Mouse (Mus musculus) cerebellum, adult (tissue): ENCODE results near the gene 1110051M20Rik.

Experiments
- ATAC-seq: cut with Nextera tagmentation; 2 replicates; pipeline ENCODE4 v1.9.2; 2017; ENCODE audit warnings: mild to moderate bottlenecking, moderate library complexity, mixed read lengths; ENCODE audit not compliant: insufficient number of reproducible peaks, low FRiP score, low TSS enrichment

1110051M20Rik gene

GRCm38 (mm10) chr2:91269687-91270133, 174.8 kb downstream of the 1110051M20Rik start:
- ATAC-seq = 0 out of 2 replicates have a peak, but pooled peaks have one; percentile 42

GRCm38 (mm10) chr2:91268706-91269105, 175.8 kb downstream of the 1110051M20Rik start:
- ATAC-seq = no peak

GRCm38 (mm10) chr2:91268042-91268441, 176.5 kb downstream of the 1110051M20Rik start:
- ATAC-seq = no peak

GRCm38 (mm10) chr2:91264711-91265681, 179.5 kb downstream of the 1110051M20Rik start, which contains the start of gene Arfgap2:
Gene Arfgap2 (plus strand): TSS chr2:91264974.
- peak; percentile 93 for ATAC-seq

- no peak for ATAC-seq
Measured at GRCm38 (mm10) chr2:91263692-91264660, 180.5 kb downstream of the 1110051M20Rik start.

- ATAC-seq = no peak
Measured at GRCm38 (mm10) chr2:91259493-91259892, 185.0 kb downstream of the 1110051M20Rik start.

GRCm38 (mm10) chr2:91258830-91259229, 185.7 kb downstream of the 1110051M20Rik start:
- no peak for ATAC-seq

GRCm38 (mm10) chr2:91258054-91258453, 186.4 kb downstream of the 1110051M20Rik start:
- ATAC-seq = no peak

GRCm38 (mm10) chr2:91257126-91257980, 187.2 kb downstream of the 1110051M20Rik start:
- peak; percentile 18; the same call in 1 of the 2 replicates for ATAC-seq

- peak; percentile 13; the same call in 1 of the 2 replicates for ATAC-seq
Measured at GRCm38 (mm10) chr2:91256256-91257125, 188.0 kb downstream of the 1110051M20Rik start.

- 0 out of 2 replicates have a peak, but pooled peaks have one; percentile 28 for ATAC-seq
Measured at GRCm38 (mm10) chr2:91255661-91256150, 188.8 kb downstream of the 1110051M20Rik start, which contains the start of gene Pacsin3. Gene Pacsin3 (plus strand): TSS chr2:91255954.

GRCm38 (mm10) chr2:91254725-91255380, 189.7 kb downstream of the 1110051M20Rik start:
- no peak for ATAC-seq

GRCm38 (mm10) chr2:91252512-91252911, 192.0 kb downstream of the 1110051M20Rik start:
- no peak for ATAC-seq

GRCm38 (mm10) chr2:91252001-91252400, 192.5 kb downstream of the 1110051M20Rik start:
- ATAC-seq = no peak

GRCm38 (mm10) chr2:91248366-91248765, 196.1 kb downstream of the 1110051M20Rik start:
- ATAC-seq = no peak

- ATAC-seq = no peak
Measured at GRCm38 (mm10) chr2:91244557-91245228, 199.8 kb downstream of the 1110051M20Rik start.

- no peak for ATAC-seq
Measured at GRCm38 (mm10) chr2:91243416-91243815, 201.1 kb downstream of the 1110051M20Rik start.
